Mouse (Mus musculus): ENCODE measurements around the gene Plekhf1.
A peak's percentile ranks its signal among the peaks of the same experiment; 100 is the strongest.

Plekhf1 gene

DNA sequence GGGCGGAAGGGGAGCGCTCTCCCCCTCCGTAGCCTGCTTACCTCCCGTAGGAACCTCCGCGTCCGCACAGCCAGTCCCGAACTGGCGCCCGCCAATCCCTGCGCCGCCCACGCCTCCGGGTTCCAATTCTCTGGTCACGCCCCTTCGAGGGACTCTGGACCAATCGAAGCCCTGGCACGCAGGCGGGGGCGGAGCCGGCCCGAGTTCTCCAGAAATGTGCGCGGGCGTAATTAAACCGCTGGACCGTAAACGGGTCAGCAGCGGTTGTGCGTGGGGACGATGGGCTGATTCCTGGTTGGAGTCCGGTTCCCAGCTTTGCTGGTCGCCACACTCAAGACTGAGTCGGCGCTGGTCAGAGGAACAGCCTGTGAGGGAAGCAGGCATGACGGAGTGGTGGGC, at the start of gene Plekhf1:
Plekhf1 (minus strand) TSS at position 117 of the 399 bp plus-strand sequence.
- peak; percentile 96 to 97 for DNase-seq

DNA sequence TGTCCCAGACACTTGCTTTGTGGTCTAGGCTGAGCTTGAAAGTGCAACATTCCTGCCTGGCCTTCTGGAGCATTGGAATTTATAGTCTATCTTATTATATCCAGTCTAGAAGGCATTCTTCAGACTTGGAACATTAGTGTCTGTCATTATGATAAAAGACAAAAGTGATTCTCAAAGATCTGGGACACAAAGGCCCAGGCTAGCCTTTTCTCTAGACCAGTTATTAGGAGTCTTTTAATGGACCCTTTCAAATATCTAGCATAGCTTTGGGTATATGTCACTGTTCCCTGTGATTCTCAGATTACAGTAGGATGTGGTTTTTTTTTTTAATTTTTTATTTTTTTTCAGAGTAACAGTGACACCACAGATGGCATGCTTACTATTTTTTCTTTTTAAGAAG, 44.7 kb upstream of the Plekhf1 start:
- no peak for DNase-seq

DNA sequence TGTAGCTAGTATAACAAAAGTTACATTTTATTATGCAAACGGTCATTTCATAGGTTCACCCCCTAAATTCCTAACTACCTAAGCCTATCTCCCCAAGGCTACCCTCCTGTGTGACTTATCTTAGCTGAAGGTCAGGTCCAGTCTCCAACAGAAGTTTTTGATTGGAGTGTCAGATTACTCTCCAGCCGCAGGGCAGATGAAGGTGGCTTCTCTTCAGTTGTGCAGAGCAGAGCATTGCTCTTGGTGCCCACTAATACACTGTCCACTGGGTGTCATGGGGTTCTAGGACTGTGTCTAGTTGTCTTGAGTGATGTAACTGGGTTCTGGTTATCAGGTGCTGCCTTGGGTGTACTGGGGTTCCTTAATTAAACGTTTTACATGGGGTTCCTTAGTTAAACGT, 44.0 kb upstream of the Plekhf1 start:
- DNase-seq = no peak

DNA sequence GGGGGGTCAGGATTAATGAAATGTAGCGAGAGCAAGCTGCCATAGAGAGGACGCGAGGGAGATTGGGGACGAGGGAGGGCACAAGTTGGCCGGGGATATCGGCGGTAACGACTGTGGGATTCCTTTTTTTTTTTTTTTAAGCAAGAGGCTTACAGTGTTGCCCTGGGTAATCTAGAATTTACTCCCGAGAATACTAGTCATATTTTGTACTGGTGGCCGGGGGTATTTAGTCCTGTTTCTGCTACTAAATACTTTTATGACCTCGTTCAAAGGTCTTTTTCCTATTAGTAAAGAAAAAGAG, 43.6 kb upstream of the Plekhf1 start:
- DNase-seq = no peak

DNA sequence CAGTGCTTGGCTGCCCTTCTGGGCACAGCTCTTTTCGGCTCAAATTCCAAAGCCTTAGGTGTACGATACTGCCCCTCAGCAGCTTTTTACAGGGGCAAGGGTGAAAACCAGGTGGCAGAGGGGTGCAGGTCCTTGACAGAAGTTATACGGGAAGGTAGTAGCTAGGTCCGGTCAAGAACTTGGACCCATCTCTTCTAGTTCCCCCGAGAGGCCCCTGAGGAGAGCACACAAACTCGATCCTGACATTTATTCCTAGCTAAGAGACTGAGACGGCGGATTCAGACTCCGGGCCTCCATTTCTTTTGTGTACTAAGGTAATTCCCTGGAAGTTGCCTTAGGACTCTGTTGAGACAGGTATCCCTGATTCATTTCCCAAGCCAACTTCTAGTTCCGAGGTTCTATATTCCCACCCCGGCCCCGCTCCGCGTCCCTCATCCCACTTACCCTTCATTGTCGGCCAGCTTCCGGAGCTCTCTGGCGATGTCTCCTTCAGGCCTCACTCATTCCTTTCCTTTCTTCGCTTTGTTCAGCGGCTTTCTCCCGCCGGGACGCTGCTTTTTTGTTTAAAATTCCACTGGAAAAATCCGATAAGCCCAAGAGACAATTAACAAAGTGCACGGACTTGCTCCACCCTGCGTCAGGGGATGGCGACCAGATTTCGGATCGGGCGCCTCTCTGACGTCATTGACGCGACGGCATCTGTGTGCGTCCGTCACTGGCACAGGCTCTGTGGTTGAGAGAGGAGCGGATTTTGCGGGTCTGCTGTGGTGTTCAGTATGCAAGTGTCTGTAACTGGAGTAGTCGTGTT, 43.1 kb upstream of the Plekhf1 start, which contains the start of gene Pop4:
Pop4 (minus strand) TSS at position 721 of the 808 bp plus-strand sequence.
- DNase-seq = peak; percentile 90 to 94

DNA sequence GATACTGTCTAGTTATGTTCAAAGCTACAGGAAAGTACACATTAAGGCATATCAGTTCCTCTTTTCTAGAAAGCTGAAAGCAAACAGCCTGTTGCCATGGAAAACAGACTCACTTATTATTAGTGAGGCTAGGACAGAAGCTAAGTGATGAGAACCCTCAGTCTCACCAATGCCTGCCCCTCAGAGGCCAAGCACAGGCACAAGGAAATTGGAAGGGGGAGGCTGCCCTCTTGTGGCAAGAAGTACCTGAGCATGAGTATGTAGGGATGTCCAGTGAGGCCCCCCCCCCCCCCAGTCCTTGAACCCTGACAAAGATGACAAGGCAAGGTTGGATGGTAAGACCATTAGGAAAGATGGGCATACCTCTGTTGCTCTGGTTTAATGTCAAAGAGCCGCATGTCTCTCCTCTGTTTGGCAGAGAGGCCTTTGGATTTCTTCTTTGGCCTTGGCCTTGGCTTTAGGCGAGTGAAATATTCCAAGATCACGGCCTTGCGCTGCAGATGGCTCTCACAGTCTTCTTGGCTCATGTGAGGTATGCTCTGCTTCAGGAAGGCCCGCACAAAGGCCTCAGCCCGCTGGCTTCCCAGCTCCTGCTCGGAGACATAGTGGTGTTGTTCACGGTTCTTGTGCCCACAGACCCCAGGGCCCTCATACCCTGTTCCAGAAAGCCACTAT, 39.3 kb upstream of the Plekhf1 start:
- peak; percentile 78 to 82 for DNase-seq

DNA sequence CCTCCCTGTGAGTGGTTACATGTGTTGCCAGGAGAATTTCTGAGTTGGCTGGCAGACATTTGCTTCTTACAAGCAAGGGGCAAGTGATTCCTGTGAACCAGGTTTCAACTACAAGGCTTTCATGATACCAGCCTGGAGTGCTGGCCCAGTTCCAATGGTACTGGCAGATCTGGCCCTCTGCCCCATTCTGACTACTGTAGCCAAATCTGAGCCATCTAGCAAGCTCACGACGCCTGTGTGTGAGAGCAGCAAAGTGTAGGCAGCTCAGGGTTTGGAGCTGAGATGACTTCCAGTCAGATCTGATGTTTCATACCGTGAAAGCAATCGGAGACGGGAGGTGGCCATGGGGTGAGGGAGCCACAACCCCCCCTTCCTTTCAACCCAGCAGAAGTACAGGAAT, 34.6 kb upstream of the Plekhf1 start:
- peak; percentile 74 to 75 for DNase-seq

DNA sequence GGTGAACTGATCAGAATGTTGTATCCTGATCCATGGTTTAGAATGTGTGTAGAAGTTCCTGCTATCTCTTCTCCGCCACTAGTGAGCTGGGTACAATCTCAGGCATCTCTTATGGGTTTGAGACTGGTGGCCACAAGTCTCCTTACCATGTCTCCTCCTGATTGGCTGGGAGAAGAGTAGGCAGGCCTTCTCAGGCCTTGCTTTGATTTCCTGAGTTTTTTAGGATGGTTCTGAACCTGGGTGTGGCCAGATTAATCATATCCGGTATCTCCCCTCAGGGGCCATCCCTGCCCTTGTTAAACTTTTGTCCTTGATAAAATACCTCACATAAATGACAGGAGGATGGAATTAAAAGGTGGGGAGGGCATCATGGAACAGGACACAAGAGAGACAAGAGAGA, 31.8 kb upstream of the Plekhf1 start:
- no peak for DNase-seq

DNA sequence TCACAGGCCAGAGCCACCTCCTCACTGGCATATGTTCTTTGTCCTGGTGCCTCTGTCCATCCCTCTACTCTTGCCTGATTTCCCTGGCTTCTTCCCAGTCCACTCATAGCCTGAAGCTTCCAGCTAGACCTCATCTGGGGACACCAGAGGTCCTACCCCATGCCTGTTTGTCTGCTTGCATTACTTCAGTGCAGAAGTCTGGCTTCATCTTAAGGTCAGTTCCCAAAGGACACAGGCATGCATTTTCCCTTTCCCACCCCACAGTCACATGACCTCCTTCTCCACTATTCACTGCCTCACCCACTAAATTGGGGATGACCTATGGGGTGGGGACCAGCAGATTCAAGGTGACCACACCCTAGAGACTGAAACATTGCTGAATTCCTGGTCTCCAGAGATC, 25.6 kb upstream of the Plekhf1 start:
- no peak for DNase-seq

DNA sequence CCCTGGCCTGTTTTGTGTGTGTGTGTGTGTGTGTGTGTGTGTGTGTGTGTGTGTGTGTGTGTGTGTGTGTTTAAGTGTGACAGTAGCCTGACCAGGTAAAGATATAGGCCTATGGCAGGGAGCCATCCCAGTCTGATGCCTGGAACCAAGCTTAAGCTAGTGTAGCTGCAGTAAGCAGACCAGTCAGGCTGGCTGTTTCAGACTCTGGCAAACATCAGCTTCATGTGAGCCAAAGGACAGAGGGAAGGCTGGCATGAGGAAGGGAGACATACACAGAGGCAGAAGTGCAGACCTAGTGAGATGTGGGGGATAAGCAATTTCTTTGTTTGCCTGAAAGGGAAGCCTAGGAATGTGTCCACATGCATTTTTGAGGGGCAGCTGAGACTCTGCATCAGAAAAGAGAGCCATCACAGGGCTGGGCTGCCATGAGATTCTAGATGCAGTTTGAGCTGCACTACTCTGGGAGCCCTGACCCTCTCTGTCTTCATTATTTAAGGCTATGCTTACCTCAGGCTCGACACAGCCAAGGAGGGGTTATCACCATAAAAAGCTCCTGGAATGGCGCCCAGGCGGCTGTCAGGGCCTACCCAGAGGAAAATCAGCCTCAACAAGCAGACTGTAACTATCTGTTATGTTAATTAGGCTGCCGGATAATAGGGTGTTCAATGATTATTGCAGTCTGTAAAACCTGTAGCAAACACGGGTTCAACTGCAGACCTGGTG, 23.8 kb upstream of the Plekhf1 start:
- DNase-seq = no peak

DNA sequence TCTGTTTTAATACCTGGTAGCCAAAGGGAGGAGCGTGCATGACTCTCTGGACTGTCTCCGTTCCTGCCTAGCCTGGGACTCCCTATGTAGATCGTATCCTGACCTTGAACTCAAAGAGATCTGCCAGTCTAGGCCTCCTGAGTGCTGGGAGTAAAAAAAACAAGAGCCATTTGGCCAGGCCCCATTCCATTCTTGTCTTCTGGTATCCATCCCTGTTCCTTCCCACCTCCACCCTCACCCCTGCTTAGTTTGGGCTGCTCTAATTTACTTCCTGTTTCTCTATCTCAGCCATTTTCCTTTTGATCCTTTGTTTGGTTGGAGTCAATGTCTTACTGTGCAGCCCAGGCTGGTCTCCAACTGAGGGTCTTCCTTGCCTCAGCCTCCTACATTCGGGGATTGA, 14.6 kb upstream of the Plekhf1 start:
- no peak for DNase-seq

DNA sequence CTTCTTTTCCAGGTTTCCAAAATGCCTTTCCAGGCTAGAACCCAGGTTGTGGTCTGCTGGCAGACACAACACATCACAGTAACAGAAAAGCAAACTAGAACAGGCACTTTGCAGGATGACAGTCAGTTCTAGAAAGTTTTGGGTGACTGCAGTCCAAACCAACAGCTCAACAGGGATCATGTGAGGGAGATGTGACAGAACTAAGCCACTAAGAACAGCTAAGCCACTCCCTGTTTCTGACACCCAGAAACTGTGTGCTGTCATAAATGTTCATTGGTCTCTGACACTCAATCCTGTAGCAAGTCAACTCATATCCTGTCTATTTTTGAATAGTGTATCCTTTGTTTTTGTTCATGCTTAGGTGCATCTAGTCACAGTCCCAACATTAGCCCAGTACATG, 9.3 kb upstream of the Plekhf1 start:
- DNase-seq = no peak

DNA sequence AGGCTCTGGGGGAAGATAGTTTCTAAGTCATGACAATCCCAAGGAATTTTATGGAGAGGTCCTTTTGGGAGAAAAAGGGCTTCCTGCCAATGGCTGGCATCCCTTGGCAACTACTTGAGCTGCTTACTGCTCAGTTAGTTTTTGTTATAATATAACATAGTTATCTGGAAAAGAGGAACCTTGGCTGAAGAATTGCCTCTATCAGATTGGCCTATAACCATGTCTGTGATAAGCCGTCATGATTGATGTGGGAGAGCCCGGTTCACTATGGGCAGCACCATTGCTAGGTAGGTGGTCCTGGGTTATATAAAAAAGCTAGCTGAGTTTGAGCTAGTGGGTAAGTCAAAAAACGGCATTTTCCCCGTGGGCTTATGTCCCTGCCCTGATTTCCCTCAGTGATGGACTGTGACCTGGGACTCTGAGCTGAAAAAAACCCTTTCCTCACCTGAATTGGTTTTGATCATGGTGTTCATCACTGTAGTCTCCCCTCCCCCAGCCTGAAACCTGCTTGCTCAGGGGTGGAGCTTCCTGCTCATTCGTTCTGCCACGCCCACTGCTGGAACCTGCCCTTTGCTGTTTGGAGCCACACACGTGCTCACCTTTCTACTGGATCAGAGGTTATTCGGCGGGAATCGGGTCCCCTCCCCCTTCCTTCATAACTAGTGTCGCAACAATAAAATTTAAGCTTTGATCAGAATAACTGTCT, 8.7 kb upstream of the Plekhf1 start:
- no peak for DNase-seq

DNA sequence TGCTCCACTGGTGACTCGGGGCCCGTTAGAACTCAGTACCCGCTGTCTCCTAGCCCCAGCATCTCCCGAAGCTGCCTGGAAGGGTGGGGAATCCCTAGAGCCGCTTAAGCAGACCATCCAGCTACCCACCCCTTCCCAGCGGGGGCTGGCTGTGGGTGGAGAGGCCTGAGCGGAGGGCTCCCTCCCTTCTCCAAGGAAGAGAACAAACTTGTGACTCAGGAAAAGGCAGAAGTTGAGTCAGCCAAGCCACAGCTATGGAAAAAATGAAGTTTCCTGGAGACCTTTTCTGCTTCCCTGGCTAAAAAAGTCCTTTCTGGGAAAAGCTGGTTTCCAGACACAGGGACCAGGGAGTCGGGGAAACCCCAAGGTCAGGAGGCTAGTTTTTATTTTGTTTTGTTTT, 2.5 kb upstream of the Plekhf1 start:
- DNase-seq = no peak

DNA sequence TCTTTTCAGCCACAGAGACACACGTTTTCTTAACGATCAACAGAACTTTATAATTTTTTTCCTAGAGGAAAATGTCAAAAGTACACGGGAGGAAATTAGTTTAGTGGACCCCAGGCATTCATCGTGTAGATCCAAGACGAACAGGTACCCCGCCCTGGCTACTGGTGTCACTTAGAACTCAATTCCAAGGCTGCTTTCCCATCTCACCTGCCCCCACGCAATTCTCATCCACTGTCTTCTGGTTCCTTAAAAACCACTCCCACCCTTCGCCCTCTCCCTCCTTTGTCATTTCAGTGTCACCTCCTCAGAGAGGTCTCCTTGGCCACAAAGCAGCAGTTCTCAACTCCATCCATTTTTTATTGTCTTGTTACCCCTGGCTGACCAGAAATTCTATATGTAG, 513 bp upstream of the Plekhf1 start:
- DNase-seq = no peak

DNA sequence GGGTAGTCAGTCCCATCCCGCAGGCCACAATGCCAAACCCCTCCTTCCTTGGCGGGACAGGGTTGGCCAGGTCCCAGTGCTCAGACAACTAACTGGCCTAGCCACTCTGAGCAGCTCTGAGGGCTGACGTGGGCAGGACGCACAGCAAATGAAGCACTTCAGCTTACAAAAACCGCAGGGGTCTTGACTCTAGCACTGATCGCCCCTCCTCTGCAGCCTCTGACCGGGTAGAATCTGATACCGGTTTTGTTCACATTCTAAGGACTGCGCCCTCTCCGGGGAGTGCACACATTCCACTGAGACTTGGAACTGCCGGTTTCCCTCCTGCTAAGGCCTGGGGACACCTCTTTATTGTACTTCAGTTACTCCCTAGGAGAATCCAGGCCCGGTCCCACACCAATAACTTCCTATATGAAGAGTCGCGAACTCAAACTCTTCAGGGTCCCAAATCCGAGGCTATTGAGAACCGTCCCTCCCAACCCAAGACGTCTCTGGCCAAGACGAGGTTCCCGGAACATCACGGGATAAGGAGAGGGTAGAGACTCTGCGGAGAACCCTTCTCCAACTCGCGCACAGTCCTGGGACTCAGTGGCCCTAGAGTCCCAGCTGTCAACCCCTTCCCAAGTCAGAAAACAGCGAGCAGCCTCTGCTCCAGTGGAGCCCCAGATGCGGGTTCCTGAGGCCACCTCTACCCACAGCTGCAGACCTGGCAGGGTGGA, 476 bp downstream of the Plekhf1 start:
- DNase-seq = peak; percentile 88 to 94

DNA sequence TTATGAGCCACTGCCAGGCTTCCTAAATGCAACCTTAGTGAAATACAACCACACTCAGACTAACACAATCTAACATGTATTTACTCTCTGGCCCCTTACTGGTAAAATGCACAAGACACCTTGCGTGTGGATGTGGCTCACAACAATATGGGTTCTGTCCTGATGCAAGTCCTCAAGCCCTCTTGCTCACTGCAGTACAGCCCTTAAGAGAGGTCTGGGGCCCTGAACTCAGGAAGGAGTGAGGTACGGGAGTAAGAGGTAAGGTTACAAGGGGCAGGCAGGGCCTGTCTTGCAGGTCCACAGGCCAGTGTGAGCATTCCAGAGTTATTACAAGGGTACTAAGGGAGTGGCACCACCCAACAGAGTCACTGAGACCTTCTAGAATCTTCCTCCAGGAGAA, 1.6 kb downstream of the Plekhf1 start:
- DNase-seq = peak in 1 of 2 experiments; percentile 45

DNA sequence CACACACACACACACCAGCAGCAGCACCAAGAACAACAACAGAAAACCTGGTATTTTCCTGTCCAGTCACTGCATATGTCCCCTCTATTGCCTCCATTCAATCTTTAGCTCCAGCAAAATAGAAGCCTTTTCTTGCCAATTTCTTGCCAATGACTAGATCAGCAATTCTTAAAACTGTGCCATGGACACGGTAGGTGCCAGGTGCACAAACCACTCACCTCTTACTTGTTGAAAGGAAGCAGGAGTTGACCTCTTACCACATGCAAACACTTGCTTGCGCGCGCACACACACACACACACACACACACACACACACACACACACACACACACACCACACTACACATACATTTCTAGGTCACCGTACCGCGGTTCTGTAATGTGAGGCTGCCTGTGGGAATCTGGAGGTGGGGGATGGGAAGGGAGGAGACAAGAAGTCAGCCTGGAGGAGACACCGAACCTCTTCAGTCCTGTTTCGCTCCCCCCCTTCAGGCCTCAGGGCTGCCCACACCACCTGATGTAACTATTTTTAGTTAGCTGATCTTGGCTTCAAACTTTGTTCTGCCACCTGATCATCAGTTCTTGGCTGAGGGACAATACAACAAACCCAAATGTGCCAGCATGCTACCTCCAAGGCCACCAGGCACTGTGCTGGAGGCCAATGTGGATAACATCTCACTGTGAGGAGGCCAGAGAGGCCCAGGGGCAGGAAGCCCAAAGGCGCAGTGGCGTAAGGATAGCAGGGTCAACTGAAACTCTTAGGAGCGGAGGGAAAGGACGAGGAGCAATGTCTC, 3.0 kb downstream of the Plekhf1 start:
- peak; percentile 81 to 89 for DNase-seq

DNA sequence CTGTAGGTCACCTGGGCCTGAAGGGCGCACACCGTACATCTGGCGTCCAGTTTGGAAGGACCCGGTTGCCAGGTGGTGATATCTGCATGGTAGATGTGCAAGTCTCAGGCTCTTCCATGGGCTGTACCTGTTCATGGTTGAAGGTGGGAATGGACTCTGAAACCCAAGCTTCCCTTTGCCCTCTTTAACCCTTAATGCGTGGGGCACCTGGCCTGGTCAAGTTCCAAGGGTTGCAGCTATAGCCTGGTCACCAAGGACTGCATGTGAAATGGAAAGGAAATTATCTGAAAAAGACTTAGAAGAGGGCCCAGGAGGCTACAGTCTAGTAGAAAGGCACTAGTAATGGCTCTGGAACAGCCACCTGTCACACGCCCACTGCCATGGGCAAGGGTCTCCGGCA, 7.0 kb downstream of the Plekhf1 start:
- no peak for DNase-seq

DNA sequence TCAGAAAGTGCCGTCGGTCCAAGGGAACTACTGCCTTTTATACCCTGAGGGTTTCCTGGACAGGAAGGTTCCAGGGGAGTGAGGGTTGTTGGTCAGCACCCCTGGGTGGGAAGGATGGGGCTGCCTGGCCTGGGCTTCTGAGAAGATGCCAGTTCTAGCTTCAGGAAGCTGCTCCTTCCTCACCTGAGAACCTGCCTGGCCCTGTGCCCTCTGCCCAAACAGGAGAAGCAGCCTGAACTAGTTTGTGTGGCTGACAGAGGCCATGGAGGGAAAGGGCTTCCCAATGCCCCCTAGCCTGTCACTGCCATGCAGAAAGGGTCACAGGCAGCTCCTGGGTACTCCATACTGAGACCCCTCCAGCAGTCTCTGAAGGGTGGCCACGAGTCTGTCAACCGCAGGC, 8.3 kb downstream of the Plekhf1 start:
- DNase-seq = no peak

DNA sequence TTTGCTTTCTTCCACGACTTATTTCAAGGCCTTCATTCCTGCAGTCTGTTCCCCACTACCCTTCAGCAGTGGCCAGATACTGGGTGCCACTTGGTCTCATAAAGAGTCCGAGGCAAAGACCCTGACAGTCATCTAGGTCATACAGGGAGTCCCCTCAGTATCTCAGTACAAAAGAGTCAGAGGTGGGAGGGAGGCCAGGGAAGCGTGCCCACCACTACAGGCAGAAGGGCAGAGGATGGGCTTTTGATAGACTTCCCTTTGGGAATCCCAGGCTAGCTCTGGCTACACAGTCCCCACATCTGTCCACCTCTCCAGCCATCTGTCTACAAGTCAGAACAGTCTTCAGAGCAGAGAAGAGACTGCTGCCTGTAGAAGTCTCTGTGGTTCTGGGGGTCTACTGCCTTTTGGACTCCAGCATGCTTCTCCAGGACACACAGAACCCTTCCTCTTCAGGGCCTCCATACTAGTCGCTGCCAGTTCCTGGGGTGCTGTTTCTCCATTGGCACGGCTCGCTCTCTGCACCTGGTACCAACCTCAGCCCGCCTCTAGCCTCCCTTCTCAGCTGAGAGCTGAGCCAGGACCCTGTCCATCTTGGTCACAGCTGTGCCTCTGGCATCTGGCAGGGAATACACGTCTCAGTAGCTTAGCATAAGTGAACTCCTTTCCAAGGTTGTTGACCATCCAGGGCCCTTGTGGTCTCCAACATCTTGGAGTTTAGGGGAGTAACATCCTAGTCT, 9.0 kb downstream of the Plekhf1 start:
- DNase-seq = no peak
